Mouse (Mus musculus) layer of hippocampus, adult 9-11 months (tissue): ENCODE data around the gene Osgep.
A peak's percentile ranks its signal among the peaks of the same experiment; 100 is the strongest.
"Not testable (repeated sequence)": the region's sequence is repeated elsewhere in the genome, so short reads cannot be mapped to it uniquely, and the experiment has no call there.

Experiments used
- DNase-seq: peaks from one replicate; pipeline ENCODE4 v3.0.0; 2022

Gene Osgep

DNA sequence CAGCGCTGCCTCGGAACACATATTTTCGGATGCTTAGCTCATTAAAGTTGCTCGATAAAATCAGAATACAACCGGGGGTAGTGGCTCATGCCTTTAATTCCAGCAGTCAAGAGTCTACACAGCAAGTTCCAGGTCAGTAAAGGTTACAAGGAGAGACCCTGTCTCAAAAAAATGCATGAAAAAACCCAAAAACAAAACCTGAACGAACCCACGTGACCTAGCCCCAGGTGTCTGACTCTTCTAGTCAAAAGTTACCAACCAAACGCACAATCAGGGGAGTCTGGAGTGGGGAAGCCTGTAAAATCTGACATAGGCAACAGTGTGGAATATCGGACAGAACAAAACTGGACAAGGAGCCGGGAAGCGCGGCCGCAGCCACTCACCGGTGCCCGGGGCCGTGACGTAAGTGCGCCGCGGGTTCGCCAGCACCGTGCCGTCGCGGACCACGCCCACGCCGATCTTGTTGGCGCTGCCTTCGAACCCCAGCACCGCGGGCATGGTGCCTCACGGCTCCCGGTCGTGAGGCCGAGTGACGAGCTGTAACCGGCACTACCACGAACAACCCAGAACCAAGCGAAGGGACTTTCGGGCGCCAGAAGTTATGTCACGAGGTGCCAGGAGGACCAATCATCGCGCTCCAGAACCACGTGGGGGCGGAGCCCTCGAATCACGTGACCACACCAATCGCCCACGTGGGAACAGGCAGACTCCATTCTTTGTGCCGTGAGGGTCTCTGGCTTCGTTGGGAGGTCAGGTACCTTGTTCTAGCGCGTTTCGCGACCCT lies at the start of gene Osgep, which contains the start of gene Apex1:
Gene Osgep (minus strand): TSS at position 613 of the 784 bp plus-strand sequence.
Gene Apex1 (plus strand): TSS at position 688 of the 784 bp plus-strand sequence.
- peak; percentile 98 for DNase-seq

- no peak for DNase-seq
Measured at GRCm38 (mm10) chr14:50973700-50974099, 49.0 kb upstream of the Osgep start.

DNA sequence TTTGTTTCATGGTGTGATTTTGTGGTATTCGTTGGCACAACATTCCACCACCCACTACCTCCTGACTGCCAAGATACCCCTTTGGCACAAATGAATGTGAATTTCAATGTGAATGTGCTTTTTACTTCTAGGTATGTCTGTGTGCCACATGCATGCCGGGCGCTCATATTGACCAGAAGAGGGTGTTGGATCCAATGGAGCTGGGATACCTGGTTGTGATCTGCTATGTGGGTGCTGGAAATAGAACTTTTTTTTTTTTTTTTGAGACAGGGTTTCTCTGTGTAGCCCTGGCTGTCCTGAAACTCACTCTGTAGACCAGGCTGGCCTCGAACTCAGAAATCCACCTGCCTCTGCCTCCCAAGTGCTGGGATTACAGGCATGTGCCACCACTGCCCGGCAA lies 48.4 kb upstream of the Osgep start:
- DNase-seq = not testable (repeated sequence)

DNA sequence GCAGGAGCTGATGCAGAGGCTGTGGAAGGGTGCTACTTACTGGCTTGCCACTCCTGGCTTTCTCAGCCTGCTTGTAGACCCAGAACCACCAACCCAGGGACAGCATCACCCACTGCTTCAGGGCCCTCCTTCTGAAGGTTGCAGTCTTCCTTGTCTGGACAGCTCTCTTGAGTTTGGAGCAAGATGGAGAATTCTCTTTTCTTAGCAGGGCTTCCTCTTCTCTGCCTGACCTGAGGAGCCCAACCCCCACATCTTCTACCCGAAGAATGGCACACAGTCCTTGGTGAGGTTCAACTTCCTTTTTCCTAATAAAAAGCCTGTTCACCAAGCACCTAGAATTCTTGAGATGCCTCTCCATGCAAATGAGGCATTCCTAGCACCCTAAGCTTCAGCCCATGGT lies 46.1 kb upstream of the Osgep start:
- DNase-seq = no peak

GRCm38 (mm10) chr14:50969558-50970544 lies 45.2 kb upstream of the Osgep start:
- DNase-seq = peak; percentile 76

GRCm38 (mm10) chr14:50969041-50969440 lies 44.3 kb upstream of the Osgep start:
- no peak for DNase-seq

GRCm38 (mm10) chr14:50968216-50968980 lies 43.7 kb upstream of the Osgep start:
- no peak for DNase-seq

- DNase-seq = not testable (repeated sequence)
Measured at GRCm38 (mm10) chr14:50958289-50958995, 33.7 kb upstream of the Osgep start.

DNA sequence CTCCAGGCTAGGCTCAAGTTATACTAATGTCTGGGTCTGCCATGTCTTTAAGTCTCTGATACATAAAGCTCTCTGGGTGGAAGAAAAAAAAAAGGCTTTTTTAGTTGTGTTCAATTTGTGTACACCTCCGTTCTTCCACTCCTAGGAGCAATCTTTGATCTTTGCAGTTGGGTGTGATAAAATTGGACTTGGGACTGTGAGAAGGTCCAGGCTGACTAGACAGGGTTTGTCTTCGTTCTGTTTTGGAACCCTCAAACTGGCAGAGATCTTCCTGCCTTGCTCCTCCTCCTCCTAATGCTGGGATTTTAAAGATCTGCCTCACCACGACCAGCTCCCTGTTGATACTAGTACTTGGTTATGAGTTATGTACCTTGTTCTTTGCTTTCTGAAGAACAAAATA lies 32.5 kb upstream of the Osgep start:
- not testable (repeated sequence) for DNase-seq

- not testable (repeated sequence) for DNase-seq
Measured at GRCm38 (mm10) chr14:50956724-50957123, 32.0 kb upstream of the Osgep start.

DNA sequence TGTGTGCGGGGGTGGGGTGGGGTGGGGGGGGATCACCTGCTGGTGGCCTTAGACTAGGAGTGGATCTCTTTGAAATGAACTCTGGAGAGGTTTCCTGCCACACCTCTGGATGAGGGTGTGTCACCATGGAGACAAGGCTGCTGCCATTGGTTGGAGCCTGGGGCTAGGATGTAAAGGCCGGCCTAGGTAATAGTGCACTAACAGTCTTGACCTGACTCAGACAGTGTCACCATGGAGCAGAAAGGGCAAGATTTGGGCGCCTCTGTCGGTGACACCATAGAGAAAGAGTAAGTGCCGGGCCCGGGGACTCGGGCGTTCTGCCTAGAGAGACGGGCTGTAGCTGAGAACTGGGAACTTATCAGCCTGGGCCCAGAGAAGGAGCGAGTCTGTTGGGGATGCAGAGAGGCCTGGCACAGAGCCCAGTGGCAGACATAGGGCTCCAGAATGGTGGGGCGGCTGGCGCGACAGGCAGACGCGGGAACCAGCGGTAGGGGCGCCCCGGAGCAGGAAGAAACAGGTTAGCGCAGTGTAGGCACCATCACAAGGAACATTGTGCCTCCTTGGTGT lies 31.3 kb upstream of the Osgep start, which contains the start of gene Pnp2:
Gene Pnp2 (plus strand): TSS at position 51 of the 567 bp plus-strand sequence.
- peak; percentile 41 for DNase-seq

DNA sequence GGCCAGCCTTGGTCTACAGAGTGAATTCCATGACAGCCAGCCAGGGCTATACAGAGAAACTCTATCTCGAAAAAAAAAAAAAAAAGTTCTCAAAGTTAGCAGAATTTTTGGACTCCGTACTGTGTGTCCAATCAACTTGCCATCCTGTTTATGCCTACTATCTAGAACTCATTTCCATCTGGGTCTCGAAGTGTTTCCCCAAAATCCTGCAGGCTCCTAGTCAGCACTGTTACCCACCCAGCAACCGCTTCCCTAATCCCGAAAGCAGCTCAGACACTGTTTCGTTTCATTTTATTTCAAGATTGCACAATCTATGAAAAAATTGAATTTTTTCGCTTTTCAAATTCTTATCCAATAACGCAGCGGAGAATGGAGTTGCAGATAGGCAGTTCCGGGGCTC lies 30.8 kb upstream of the Osgep start:
- no peak for DNase-seq

- DNase-seq = not testable (repeated sequence)
Measured at GRCm38 (mm10) chr14:50945526-50945925, 20.8 kb upstream of the Osgep start.

DNA sequence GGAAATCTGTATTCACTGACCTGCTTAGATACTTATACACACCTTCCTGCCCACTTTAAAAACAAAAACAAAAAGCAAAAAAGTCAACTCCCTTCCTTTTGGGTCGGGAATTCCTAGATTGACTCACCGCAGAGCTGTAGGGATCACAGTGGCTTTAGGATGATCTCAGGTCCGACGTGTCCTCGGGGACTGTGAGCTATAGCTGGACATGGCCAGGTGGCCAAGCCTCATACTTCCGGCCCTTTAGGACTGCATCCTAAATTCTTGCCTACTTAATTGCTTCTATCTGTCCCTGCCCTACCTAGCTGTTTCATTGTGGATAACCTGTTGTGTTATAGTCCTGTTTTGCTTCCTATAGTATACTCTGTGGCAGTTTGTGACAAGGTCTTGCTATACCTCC lies 20.4 kb upstream of the Osgep start:
- DNase-seq = not testable (repeated sequence)

DNA sequence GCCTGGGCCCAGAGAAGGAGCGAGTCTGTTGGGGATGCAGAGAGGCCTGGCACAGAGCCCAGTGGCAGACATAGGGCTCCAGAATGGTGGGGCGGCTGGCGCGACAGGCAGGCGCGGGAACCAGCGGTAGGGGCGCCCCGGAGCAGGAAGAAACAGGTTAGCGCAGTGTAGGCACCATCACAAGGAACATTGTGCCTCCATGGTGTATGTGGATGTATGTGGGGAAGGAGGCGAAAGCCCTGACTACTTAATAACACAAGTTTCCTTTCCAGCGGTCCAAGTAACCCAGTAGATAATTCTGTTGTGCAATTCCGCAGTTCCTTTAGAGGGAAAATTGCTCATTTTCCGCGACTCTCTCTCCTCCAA lies 20.0 kb upstream of the Osgep start:
- not testable (repeated sequence) for DNase-seq

- DNase-seq = peak; percentile 93
Measured at GRCm38 (mm10) chr14:50943932-50944667, 19.4 kb upstream of the Osgep start, which contains the start of gene Gm49342. Gene Gm49342 (plus strand): TSS chr14:50944517.

DNA sequence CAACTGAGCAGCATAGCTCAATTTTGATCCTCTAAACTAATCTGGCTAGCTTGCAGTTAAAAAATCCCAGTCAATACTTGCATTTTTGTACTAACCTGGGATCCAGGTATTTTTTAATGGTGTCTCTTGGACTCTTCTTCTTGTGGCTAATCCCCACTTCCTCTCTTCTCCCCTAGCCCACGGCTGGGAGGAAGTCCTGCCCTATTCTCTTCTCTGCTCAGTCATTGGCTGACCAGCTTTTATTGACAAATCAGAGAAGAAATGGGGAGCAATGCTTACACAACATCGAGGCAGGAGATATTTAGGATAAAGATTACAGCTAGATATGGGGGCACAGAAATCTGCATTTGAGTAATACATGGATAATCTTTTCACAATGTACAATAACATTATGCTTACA lies 14.2 kb upstream of the Osgep start:
- DNase-seq = no peak

DNA sequence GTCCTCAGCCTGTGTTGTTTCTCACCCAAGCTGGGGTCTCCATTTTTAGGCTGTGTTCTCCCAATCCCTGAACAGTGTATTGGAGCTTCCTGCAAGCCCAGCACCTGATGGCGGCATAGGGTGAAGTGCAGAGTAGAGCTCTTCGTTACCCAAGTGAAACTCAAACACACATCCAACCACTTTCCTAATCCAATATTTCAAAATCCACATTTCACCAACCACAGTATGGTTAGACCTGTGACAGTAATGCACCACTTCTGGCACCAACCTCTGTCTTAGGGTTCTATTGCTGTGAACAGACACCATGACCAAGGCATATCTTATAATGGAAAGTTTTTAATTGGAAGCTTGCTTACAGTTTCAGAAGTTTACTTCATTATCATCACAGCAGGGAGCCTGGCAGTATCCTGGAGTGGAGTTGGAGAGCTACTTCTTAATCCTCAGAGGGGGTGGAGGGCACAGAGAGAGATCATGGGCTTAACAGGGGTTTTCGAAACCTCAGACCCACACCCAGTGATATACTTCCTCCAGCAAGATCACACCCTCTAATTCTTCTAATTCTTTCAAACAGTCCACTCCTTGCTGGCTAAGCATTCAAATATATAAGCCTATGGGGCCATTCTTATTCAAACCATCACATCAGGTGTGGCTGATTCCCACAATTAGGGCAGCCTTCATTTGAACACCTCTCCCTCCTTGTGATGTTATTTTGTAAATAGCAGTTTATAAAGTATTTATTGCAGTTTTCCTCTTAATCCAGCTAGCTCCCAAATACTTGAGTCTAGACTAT lies 13.6 kb upstream of the Osgep start:
- no peak for DNase-seq

- DNase-seq = no peak
Measured at GRCm38 (mm10) chr14:50936649-50937048, 12.0 kb upstream of the Osgep start.

GRCm38 (mm10) chr14:50931493-50932020 lies 6.9 kb upstream of the Osgep start:
- DNase-seq = no peak
